In the genomic region with DNA sequence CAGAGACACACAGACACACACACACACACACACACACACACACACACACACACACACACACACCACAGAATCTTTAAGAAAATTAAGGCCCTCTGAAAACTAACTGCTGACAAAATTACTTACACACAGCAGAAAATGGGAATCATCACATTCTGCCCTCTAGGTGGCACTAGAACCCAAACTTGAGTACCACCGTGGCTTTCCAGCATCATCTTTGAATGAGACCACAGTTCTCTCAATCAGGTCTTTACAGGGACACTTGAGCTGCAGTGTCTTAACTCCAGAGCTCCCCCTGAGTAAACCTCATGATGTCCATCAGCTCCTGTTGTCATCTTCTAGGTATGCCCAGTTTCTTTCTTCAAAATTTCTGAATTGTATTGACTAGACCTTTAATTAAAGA, we compare ENCODE assay signal across 8 mouse cellular contexts.
A peak's percentile ranks its signal among the peaks of the same experiment; 100 is the strongest.
DNase-seq lines count a peak whose midpoint lies in the region; ATAC-seq and TF ChIP-seq lines count a peak whose summit lies in the region.

No protein-coding gene starts in this region.

- peak; percentile 92 for ATAC-seq in CD4-positive, CD25-positive, alpha-beta regulatory T cell, adult 4 months
- ATAC-seq in granulocyte monocyte progenitor cell, adult 5-6 weeks (replicated peaks; ENCODE audit: poor library complexity, severe bottlenecking) = peak; percentile 77
- peak; percentile 67; the same call in 1 of the 2 replicates for ATAC-seq in kidney, embryonic 15.5 days (replicated peaks; ENCODE audit: low FRiP score)
- no peak for ATAC-seq in limb, embryonic 14.5 days (ENCODE audit: low FRiP score, low read depth)
- ATAC-seq in neural tube, embryonic 12.5 days (ENCODE audit: low FRiP score, low read depth) = 0 out of 2 replicates have a peak, but pooled peaks have one; percentile 48
- no peak for ATAC-seq in erythroid progenitor cell, adult 5-6 weeks (replicated peaks; ENCODE audit: low FRiP score, poor library complexity, severe bottlenecking)

- TF ChIP-seq POLR2A in limb, embryonic 14.5 days (IDR thresholded peaks at IDR 0.05; ENCODE audit: borderline replicate concordance, extremely low read depth, insufficient read depth, insufficient read length) = no peak

- WGBS in kidney, embryonic 15.5 days = 0% methylated on average over 1 of the region's 1 CpGs
- 0% methylated on average over 1 of the region's 1 CpGs for WGBS in limb, embryonic 14.5 days
- WGBS in neural tube, embryonic 12.5 days = 0% methylated on average over 1 of the region's 1 CpGs

- no peaks in the 10 kb centered on the region for H3K9me3 ChIP-seq in kidney, embryonic 15.5 days (replicated peaks)
- H3K9me3 ChIP-seq in limb, embryonic 14.5 days (ENCODE audit: control insufficient read depth, low read length) = no peaks in the 10 kb centered on the region
- H3K9me3 ChIP-seq in neural tube, embryonic 12.5 days = no peaks in the 10 kb centered on the region

- H3K9ac ChIP-seq in kidney, embryonic 15.5 days = no peak overlapping the region
- H3K9ac ChIP-seq in limb, embryonic 14.5 days (ENCODE audit: low read depth, low read length, severe bottlenecking) = no peak overlapping the region
- no peak overlapping the region for H3K9ac ChIP-seq in neural tube, embryonic 12.5 days

- no peak overlapping the region for H3K27ac ChIP-seq in kidney, embryonic 15.5 days
- H3K27ac ChIP-seq in limb, embryonic 14.5 days (replicated peaks; ENCODE audit: low read depth, low read length) = no peak overlapping the region
- no peak overlapping the region for H3K27ac ChIP-seq in neural tube, embryonic 12.5 days

- no peak overlapping the region for H3K4me3 ChIP-seq in kidney, embryonic 15.5 days (replicated peaks)
- no peak overlapping the region for H3K4me3 ChIP-seq in limb, embryonic 14.5 days (replicated peaks; ENCODE audit: low read length)
- H3K4me3 ChIP-seq in neural tube, embryonic 12.5 days = no peak overlapping the region

- no peaks in the 10 kb centered on the region for H3K36me3 ChIP-seq in kidney, embryonic 15.5 days
- H3K36me3 ChIP-seq in limb, embryonic 14.5 days (ENCODE audit: control insufficient read depth, insufficient read depth, low read length) = no peaks in the 10 kb centered on the region
- H3K36me3 ChIP-seq in neural tube, embryonic 12.5 days = no peaks in the 10 kb centered on the region

- peak; percentile 14 for DNase-seq in WW6 (ENCODE audit: low read depth, low spot score)
- DNase-seq in cerebellum, postnatal 25 days = peak; percentile 63 to 78
- DNase-seq in limb, embryonic 14.5 days (ENCODE audit: low spot score) = peak; percentile 73

- no peaks in the 10 kb centered on the region for H3K27me3 ChIP-seq in kidney, embryonic 15.5 days
- H3K27me3 ChIP-seq in limb, embryonic 14.5 days (ENCODE audit: control insufficient read depth, insufficient read depth, low read length) = no peaks in the 10 kb centered on the region
- H3K27me3 ChIP-seq in neural tube, embryonic 12.5 days (replicated peaks) = no peaks in the 10 kb centered on the region

- H3K4me1 ChIP-seq in kidney, embryonic 15.5 days = peaks cover 1% of the 10 kb centered on the region; the same call in 1 of the 2 replicates
- no peaks in the 10 kb centered on the region for H3K4me1 ChIP-seq in limb, embryonic 14.5 days (ENCODE audit: control insufficient read depth, insufficient read depth, low read length)
- no peaks in the 10 kb centered on the region for H3K4me1 ChIP-seq in neural tube, embryonic 12.5 days

- no peak overlapping the region for H3K4me2 ChIP-seq in kidney, embryonic 15.5 days
- no peak overlapping the region for H3K4me2 ChIP-seq in limb, embryonic 14.5 days (replicated peaks; ENCODE audit: low read depth, low read length, severe bottlenecking)
- no peak overlapping the region for H3K4me2 ChIP-seq in neural tube, embryonic 12.5 days (replicated peaks)

Comparison
In these comparisons a context has a peak if more than half of its experiments do, and no peak if none do; other contexts are left out.
1. ATAC-seq: peak in CD4-positive, CD25-positive, alpha-beta regulatory T cell, adult 4 months (single experiment), granulocyte monocyte progenitor cell, adult 5-6 weeks (single experiment), kidney, embryonic 15.5 days (single experiment) and neural tube, embryonic 12.5 days (single experiment); none in limb, embryonic 14.5 days (single experiment) and erythroid progenitor cell, adult 5-6 weeks (single experiment).
2. DNase-seq: peak in every context shown above with its lines; median percentile 73 in limb, embryonic 14.5 days; 70 in cerebellum, postnatal 25 days; 14 in WW6.